Mouse (Mus musculus) thymus, adult 2 months (tissue): ENCODE data around the gene Ttc9.

Experiments
- CTCF ChIP-seq: fragments of 200-500 bp; IDR thresholded peaks from 2 replicates; pipeline ENCODE4 v1.5.1; 2012; ENCODE audit warnings: mild to moderate bottlenecking, control low read depth, low read length, moderate library complexity, borderline replicate concordance; ENCODE audit not compliant: control insufficient read depth, poor library complexity, insufficient read depth; ENCODE audit errors: extremely low read depth
- POLR2A ChIP-seq: fragments of 200-500 bp; IDR thresholded peaks from 2 replicates; pipeline ENCODE4 v1.6.1; 2012; ENCODE audit warnings: mild to moderate bottlenecking, low read length, control low read depth, moderate library complexity; ENCODE audit not compliant: control insufficient read depth, poor library complexity, insufficient read depth; ENCODE audit errors: extremely low read depth

DNA sequence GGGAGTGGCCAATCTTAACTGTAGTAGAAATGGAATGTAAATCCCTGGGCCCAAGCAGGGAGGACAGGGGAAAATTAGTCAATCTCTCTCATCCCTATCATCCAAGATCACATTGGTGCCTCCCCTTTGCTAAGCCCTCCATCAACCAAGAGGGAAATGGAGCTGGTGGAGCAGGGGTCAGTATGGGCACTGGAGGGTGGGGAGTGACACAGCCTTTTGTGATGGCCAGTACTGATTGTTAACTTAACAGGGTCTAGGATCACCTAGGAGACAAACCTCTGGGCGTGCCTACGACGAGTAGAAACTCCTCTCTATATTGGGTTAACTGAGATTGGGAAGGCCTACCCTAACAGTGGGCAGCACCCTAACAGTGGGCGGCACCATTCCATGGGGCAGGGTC is 7.7 kb upstream of the Ttc9 start:
- TF ChIP-seq POLR2A (no peak), CTCF (no peak)
